In the genomic region with DNA sequence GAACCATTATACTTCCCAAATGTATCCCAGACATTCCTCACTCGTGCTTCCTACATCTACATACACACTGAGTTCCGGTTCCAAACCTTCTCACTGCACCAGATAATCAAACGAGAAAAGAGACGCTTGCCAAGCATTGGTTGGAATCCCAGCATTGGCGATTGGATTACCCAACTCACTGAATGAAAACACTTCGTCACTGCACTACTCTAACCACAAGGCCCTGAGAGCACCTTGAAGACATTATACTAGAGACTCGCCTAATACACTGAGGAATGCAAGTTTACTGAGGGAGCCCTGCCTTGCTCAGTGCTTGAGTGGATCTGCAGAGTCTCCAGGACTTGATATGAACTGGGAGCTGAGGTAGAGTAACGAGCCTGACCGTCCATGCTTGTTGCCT, we compare ENCODE assay signal across 29 mouse cellular contexts. TPM values are rescaled to one million over a fixed set of nuclear protein-coding genes. Genes with fewer than 3 reads are reported as not detected.
DNase-seq lines count a peak whose midpoint lies in the region.
"Had no signal": no experiment of that assay in that cellular context is flagged by ENCODE, and none has a peak within 500 bp of the region (broad histone marks: within the 10 kb centered on the region; RNA-seq: fewer than 3 reads in every experiment).

No protein-coding gene starts in this region.

- H3K27me3 ChIP-seq in forebrain, embryonic 10.5 days (ENCODE audit: poor library complexity, severe bottlenecking), result no peaks in the 10 kb centered on the region
- H3K27me3 ChIP-seq: embryonic facial prominence, embryonic 12.5 days; embryonic facial prominence, embryonic 15.5 days; forebrain, embryonic 12.5 days had no signal

- H3K4me1 ChIP-seq in forebrain, embryonic 10.5 days, result peaks cover 15% of the 10 kb centered on the region
- H3K4me1 ChIP-seq: embryonic facial prominence, embryonic 12.5 days; embryonic facial prominence, embryonic 15.5 days had no signal

- H3K9me3 ChIP-seq in forebrain, embryonic 10.5 days, result no peaks in the 10 kb centered on the region
- H3K9me3 ChIP-seq: embryonic facial prominence, embryonic 12.5 days; embryonic facial prominence, embryonic 15.5 days; forebrain, embryonic 12.5 days; G1E had no signal

- no peaks in the 10 kb centered on the region for H3K36me3 ChIP-seq in forebrain, embryonic 10.5 days (replicated peaks)
- H3K36me3 ChIP-seq: embryonic facial prominence, embryonic 12.5 days; embryonic facial prominence, embryonic 15.5 days; forebrain, embryonic 12.5 days; G1E had no signal

- WGBS in forebrain, embryonic 10.5 days, result 79% methylated on average over 9 of the region's 9 CpGs

- peak; percentile 62 for DNase-seq in heart, adult 11 months
- no peak for DNase-seq in heart, postnatal 4 days
- DNase-seq in NIH3T3 (ENCODE audit: low read depth), result peak; percentile 68
- DNase-seq in fibroblast of lung, adult 2 months (ENCODE audit: low read depth), result peak; percentile 42
- no peak for DNase-seq in cerebellum, postnatal 4 days (ENCODE audit: low spot score in 2 of 2)
- no peak for DNase-seq in forebrain, embryonic 10.5 days (ENCODE audit: extremely low spot score, low spot score)
- DNase-seq: adrenal gland, adult 8-10 months; adrenal gland, postnatal 14 days; adrenal gland, postnatal 36 days; B cell, adult 2 months; cerebellum, adult 11-12 months; cerebellum, adult 2 months; cerebellum, adult 9-10 months; cerebellum, postnatal 10 days; cerebellum, postnatal 25 days; embryo, embryonic 11 days had no signal

- no peak overlapping the region for H3K27ac ChIP-seq in forebrain, embryonic 10.5 days
- H3K27ac ChIP-seq: embryonic facial prominence, embryonic 12.5 days; embryonic facial prominence, embryonic 15.5 days; forebrain, embryonic 12.5 days had no signal

- no peak overlapping the region for H3K4me3 ChIP-seq in forebrain, embryonic 10.5 days
- H3K4me3 ChIP-seq: embryonic facial prominence, embryonic 12.5 days; embryonic facial prominence, embryonic 15.5 days; erythroblast, embryonic 14.5 days; forebrain, embryonic 12.5 days had no signal

RNA-seq across cellular contexts. Expression of a gene that starts 12.2 kb away (rescaled TPM):
- total RNA-seq in heart, postnatal 4 days (2021), result 1 to 10 TPM; 1.3 to 2.0 TPM
- 3.7 and 4.5 TPM in 2 replicates for polyA plus RNA-seq in forebrain, embryonic 10.5 days (2016; fragmentation: Nextera tagmentation; extraction: Ambion mirVana)
- total RNA-seq: G1E had no signal
- polyA plus RNA-seq: erythroblast, embryonic 14.5 days; G1E had no signal

RNA-seq across cellular contexts. Expression of a gene that starts 12.6 kb away (rescaled TPM):
- under 1 TPM; 0.12 to 0.20 TPM for total RNA-seq in heart, postnatal 4 days (2021)
- polyA plus RNA-seq in forebrain, embryonic 10.5 days (2016; fragmentation: Nextera tagmentation; extraction: Ambion mirVana), result 0.25 TPM in 2 replicates
- total RNA-seq: common myeloid progenitor, adult 5-6 weeks had no signal
- polyA plus RNA-seq: erythroblast, embryonic 14.5 days; G1E had no signal

RNA-seq across cellular contexts. Expression of a gene that starts 13.9 kb away (rescaled TPM):
- 10 to 100 TPM; 27.7 to 36.5 TPM for total RNA-seq in heart, postnatal 4 days (2021)
- polyA plus RNA-seq in forebrain, embryonic 10.5 days (2016; fragmentation: Nextera tagmentation; extraction: Ambion mirVana), result 81.2 and 86.5 TPM in 2 replicates

RNA-seq across cellular contexts. Expression of a gene that starts 18.7 kb away (rescaled TPM):
- total RNA-seq in heart, postnatal 4 days (2021), result not detected
- polyA plus RNA-seq in forebrain, embryonic 10.5 days (2016; fragmentation: Nextera tagmentation; extraction: Ambion mirVana), result 0.17 TPM in 1 of 2 replicates, not detected in the other
- total RNA-seq: adrenal gland, adult 18-20 months; adrenal gland, adult 8-10 months; adrenal gland, postnatal 14 days; adrenal gland, postnatal 36 days; CH12.LX; common myeloid progenitor, adult 5-6 weeks; G1E had no signal
- polyA plus RNA-seq: activated CD4-positive, CD25-positive, alpha-beta regulatory T cell, adult 4 months; CD4-positive, CD25-positive, alpha-beta regulatory T cell, adult 4 months; cerebellum, adult 2 months; embryonic facial prominence, embryonic 12.5 days; embryonic facial prominence, embryonic 15.5 days; erythroblast, embryonic 14.5 days; forebrain, embryonic 14.5 days; forebrain, embryonic 16.5 days; frontal cortex, adult 2 months; G1E had no signal

RNA-seq across cellular contexts. Expression of a gene that starts 48.1 kb away (rescaled TPM):
- total RNA-seq in heart, postnatal 4 days (2021), result 1 to 10 TPM in 1 of 2 experiments, under 1 TPM in 1; 0.88 to 1.3 TPM
- polyA plus RNA-seq in forebrain, embryonic 10.5 days (2016; fragmentation: Nextera tagmentation; extraction: Ambion mirVana), result 0.24 and 0.28 TPM in 2 replicates
- total RNA-seq: adrenal gland, postnatal 36 days; common myeloid progenitor, adult 5-6 weeks; G1E had no signal
- polyA plus RNA-seq: erythroblast, embryonic 14.5 days had no signal

Comparison
In these comparisons a context has a peak if more than half of its experiments do, and no peak if none do; other contexts are left out.
1. DNase-seq: peak in heart, adult 11 months (single experiment), NIH3T3 (single experiment) and fibroblast of lung, adult 2 months (single experiment); none in heart, postnatal 4 days (single experiment), cerebellum, postnatal 4 days (0 of 2) and forebrain, embryonic 10.5 days (single experiment).